Mouse (Mus musculus) kidney, postnatal 25 days (tissue): Measurements from ENCODE around the gene Il1rl1.
A peak's percentile ranks its signal among the peaks of the same experiment; 100 is the strongest.

ENCODE experiments used
- DNase-seq, 2 experiments: peaks; one replicate each; pipeline ENCODE4 v3.0.0; 2021; ENCODE audit warnings: mixed read lengths in 2 of 2

Il1rl1 gene

GRCm38 (mm10) chr1:40428910-40429675 is at the start of gene Il1rl1:
TSS of gene Il1rl1 (plus strand) at chr1:40429570.
- DNase-seq, result no peak

GRCm38 (mm10) chr1:40380111-40380510 is 49.3 kb upstream of the Il1rl1 start:
- DNase-seq, result peak; percentile 76 to 80

- no peak for DNase-seq
These were observed 48.4 kb upstream of the Il1rl1 start for GRCm38 (mm10) chr1:40380990-40381389.

- no peak for DNase-seq
These were observed 46.5 kb upstream of the Il1rl1 start for GRCm38 (mm10) chr1:40382841-40383240.

GRCm38 (mm10) chr1:40384931-40385545 is 44.3 kb upstream of the Il1rl1 start:
- DNase-seq, result no peak

GRCm38 (mm10) chr1:40391374-40391773 is 38.0 kb upstream of the Il1rl1 start:
- DNase-seq, result no peak

- no peak for DNase-seq
These were observed 36.8 kb upstream of the Il1rl1 start for GRCm38 (mm10) chr1:40392535-40392934.

- no peak for DNase-seq
These were observed 36.2 kb upstream of the Il1rl1 start for GRCm38 (mm10) chr1:40393214-40393613.

GRCm38 (mm10) chr1:40399639-40400038 is 29.7 kb upstream of the Il1rl1 start:
- DNase-seq, result no peak

- DNase-seq, result no peak
These were observed 24.7 kb upstream of the Il1rl1 start for GRCm38 (mm10) chr1:40404682-40405081.

GRCm38 (mm10) chr1:40409882-40410281 is 19.5 kb upstream of the Il1rl1 start:
- no peak for DNase-seq

- DNase-seq, result no peak
These were observed 16.3 kb upstream of the Il1rl1 start for GRCm38 (mm10) chr1:40413039-40413438.

GRCm38 (mm10) chr1:40414276-40414675 is 15.1 kb upstream of the Il1rl1 start:
- no peak for DNase-seq

GRCm38 (mm10) chr1:40414863-40415656 is 14.3 kb upstream of the Il1rl1 start:
- no peak for DNase-seq

- no peak for DNase-seq
These were observed 12.3 kb upstream of the Il1rl1 start for GRCm38 (mm10) chr1:40417034-40417433.

- DNase-seq, result no peak
These were observed 10.9 kb upstream of the Il1rl1 start for GRCm38 (mm10) chr1:40418512-40418911.

GRCm38 (mm10) chr1:40423892-40424291 is 5.5 kb upstream of the Il1rl1 start:
- DNase-seq, result no peak

- no peak for DNase-seq
These were observed 2.1 kb upstream of the Il1rl1 start for GRCm38 (mm10) chr1:40427270-40427669.

GRCm38 (mm10) chr1:40427901-40428300 is 1.5 kb upstream of the Il1rl1 start:
- no peak for DNase-seq

GRCm38 (mm10) chr1:40430143-40430834 is 919 bp downstream of the Il1rl1 start:
- no peak for DNase-seq

- DNase-seq, result no peak
These were observed 2.8 kb downstream of the Il1rl1 start for GRCm38 (mm10) chr1:40432169-40432568.

- DNase-seq, result no peak
These were observed 6.6 kb downstream of the Il1rl1 start for GRCm38 (mm10) chr1:40435936-40436335.

- no peak for DNase-seq
These were observed 8.0 kb downstream of the Il1rl1 start for GRCm38 (mm10) chr1:40437340-40437739.
